Mouse (Mus musculus) hindbrain, embryonic 14.5 days (tissue): Measurements from ENCODE around the gene Mamdc4. TPM values are rescaled to one million over a fixed set of nuclear protein-coding genes. Genes with fewer than 3 reads are reported as not detected.

ENCODE experiments used
- ATAC-seq: fragments of 200-750 bp; cut with Nextera tagmentation; 2 replicates; pipeline ENCODE4 v1.8.0; 2017; ENCODE audit warnings: moderate number of reproducible peaks, mild to moderate bottlenecking, moderate TSS enrichment, moderate library complexity; ENCODE audit not compliant: low FRiP score
- DNase-seq: peaks from one replicate; pipeline ENCODE4 v3.0.0-alpha.2; 2015; ENCODE audit warnings: low spot score
- H3K27ac ChIP-seq: fragments of 300-500 bp; sonication (generic); 2 replicates; pipeline ENCODE4 v1.5.1; 2014; ENCODE audit warnings: mild to moderate bottlenecking, moderate library complexity
- H3K27me3 ChIP-seq: fragments of 300-500 bp; sonication (generic); 2 replicates; pipeline ENCODE4 v1.6.1; 2014; ENCODE audit warnings: mild to moderate bottlenecking, low read length, mixed read lengths; ENCODE audit not compliant: control insufficient read depth, insufficient read depth
- H3K36me3 ChIP-seq: fragments of 300-500 bp; sonication (generic); replicated peaks from 2 replicates; pipeline ENCODE4 v1.6.1; 2014; ENCODE audit not compliant: control insufficient read depth, insufficient read depth
- H3K4me1 ChIP-seq: fragments of 300-500 bp; sonication (generic); replicated peaks from 2 replicates; pipeline ENCODE4 v1.6.1; 2014; ENCODE audit warnings: antibody characterized with exemption, low read length, mixed read lengths; ENCODE audit not compliant: control insufficient read depth, insufficient read depth
- H3K4me2 ChIP-seq: fragments of 300-500 bp; sonication (generic); replicated peaks from 2 replicates; pipeline ENCODE4 v1.6.1; 2014; ENCODE audit warnings: mild to moderate bottlenecking, moderate library complexity
- H3K4me3 ChIP-seq: fragments of 300-500 bp; sonication (generic); replicated peaks from 2 replicates; pipeline ENCODE4 v1.5.1; 2014; ENCODE audit warnings: mild to moderate bottlenecking, low read length
- H3K9ac ChIP-seq: fragments of 300-500 bp; sonication (generic); 2 replicates; pipeline ENCODE4 v1.6.1; 2014
- H3K9me3 ChIP-seq: fragments of 300-500 bp; sonication (generic); 2 replicates; pipeline ENCODE4 v1.6.1; 2016; ENCODE audit warnings: low read length; ENCODE audit not compliant: control insufficient read depth
- whole genome bisulfite sequencing: fragments of 180-500 bp; shearing (Covaris S2); extraction: QIAGEN DNeasy Blood & Tissue Kit; methylation state at CpG from one replicate; pipeline ENCODE4 v1.1.7; 2014; 5-methylcytosine and 5-hydroxymethylcytosine counted together
- polyA plus RNA-seq: library from polyadenylated mRNA; unstranded; fragments of >200 nt; fragmentation: Nextera tagmentation; extraction: Ambion mirVana; gene quantifications from 2 replicates; pipeline ENCODE4 v1.2.1, GENCODE M21; 2014

Gene Mamdc4
- polyA plus RNA-seq = 1.3 and 1.7 TPM in 2 replicates

- Histone ChIP-seq H3K9me3 (no peaks in the 10 kb centered on the region), H3K4me3 (peak within 1 kb of the TSS; percentile 51), H3K4me2 (peak within 1 kb of the TSS; percentile 90), H3K9ac (peak within 1 kb of the TSS; percentile 56), H3K4me1 (peaks cover 28% of the 10 kb centered on the region), H3K36me3 (peaks cover 16% of the 10 kb centered on the region), H3K27ac (peak within 1 kb of the TSS; percentile 85), H3K27me3 (peaks cover 44% of the 10 kb centered on the region)
- peak; percentile 97 for DNase-seq
- WGBS = under 1% methylated on average over 42 of the region's 45 CpGs
- ATAC-seq = peak; percentile 99
Observed at GRCm38 (mm10) chr2:25574579-25575431, at the start of gene Mamdc4, which contains the start of gene Phpt1. Gene Mamdc4, minus strand, starts transcription at chr2:25574845. Gene Phpt1, minus strand, starts transcription at chr2:25575224.

DNA sequence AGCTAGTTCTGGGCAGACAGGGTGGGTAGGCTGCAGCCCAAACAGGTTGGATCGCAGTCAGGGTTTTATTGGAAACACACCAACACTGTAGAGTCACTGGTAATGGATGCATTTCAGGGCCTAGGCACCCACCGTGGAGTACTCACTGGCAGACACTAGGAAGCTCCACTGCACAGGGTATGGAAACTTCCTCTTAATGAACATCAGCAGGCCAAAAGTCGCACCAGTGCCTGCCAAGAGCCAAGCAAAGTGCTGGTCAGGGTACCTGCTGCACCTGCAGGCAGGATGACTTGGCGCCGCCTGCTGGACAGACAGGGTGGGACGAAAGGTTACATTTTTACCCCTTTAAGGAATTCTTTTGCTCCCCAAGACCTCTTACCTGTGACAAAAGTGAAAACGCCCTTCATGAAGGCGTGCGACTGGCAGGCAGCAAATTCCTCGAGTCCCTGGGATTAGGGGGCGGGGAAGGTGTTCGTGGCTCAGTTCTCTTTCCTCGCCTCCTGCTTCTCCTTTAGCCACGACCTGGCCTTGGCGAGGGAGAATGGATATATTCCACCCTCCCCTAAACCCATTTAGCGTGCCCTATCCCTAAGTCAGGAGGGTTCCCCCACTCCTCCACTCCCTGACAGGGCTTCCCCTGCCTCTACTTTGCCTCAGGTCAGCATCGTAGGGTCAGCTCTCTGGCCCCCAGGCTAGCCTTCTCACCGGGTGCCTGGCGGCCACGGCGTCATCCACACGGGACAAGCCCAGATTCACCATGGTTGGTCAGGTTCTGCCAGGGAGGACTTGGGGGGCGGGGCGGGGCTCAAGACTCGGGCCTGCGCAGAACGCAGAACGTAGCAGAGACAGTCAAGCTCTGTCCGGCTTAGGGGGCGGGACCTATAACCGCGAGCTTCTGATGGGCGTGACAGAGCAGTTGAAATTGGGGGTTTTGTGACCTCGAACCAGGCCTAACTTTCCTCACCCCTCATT, 46.9 kb upstream of the Mamdc4 start, which contains the start of gene Tmem141:
Gene Tmem141 (minus strand): TSS at position 777 of the 972 bp plus-strand sequence.
- 7% methylated on average over 34 of the region's 34 CpGs for WGBS
- DNase-seq = peak; percentile 76
- Histone ChIP-seq H3K9me3 (no peaks in the 10 kb centered on the region), H3K9ac (peak within 1 kb of the TSS; percentile 69), H3K4me2 (peak within 1 kb of the TSS; percentile 62), H3K36me3 (no peaks in the 10 kb centered on the region), H3K4me3 (peak within 1 kb of the TSS; percentile 42), H3K4me1 (peaks cover 7% of the 10 kb centered on the region; the same call in 1 of the 2 replicates), H3K27me3 (peaks cover 18% of the 10 kb centered on the region), H3K27ac (peak within 1 kb of the TSS; percentile 46; the same call in 1 of the 2 replicates)
- peak; percentile 95 for ATAC-seq

DNA sequence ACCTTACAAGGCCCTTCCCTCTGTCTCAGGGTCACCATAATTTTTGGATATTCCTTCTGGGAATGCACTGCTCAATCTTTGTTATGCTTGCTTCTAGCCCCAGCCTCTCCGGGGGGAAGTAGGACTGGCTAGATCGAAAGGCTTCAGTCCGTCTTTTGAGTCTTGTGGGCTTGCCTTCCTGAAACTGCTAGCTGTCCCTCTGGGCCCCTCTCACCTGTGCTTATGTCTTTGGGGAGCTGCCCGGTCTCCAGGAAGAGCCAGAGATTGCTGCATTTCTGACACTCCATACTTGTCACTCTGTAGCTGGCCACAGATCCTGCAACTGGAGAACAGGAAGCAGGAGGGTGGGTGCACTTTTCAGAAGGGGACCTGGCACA, 46.2 kb upstream of the Mamdc4 start:
- Histone ChIP-seq H3K27ac (no peak overlapping the region), H3K9me3 (no peaks in the 10 kb centered on the region), H3K4me3 (peak overlapping the region; percentile 42), H3K4me2 (peak overlapping the region; percentile 62), H3K9ac (0 out of 2 replicates have a peak overlapping the region, but pooled peaks have one; percentile 69), H3K4me1 (peaks cover 7% of the 10 kb centered on the region; the same call in 1 of the 2 replicates), H3K27me3 (peaks cover 24% of the 10 kb centered on the region), H3K36me3 (no peaks in the 10 kb centered on the region)
- no peak for DNase-seq
- WGBS = 85% methylated on average over 4 of the region's 4 CpGs
- no peak for ATAC-seq

GRCm38 (mm10) chr2:25620386-25620785, 45.7 kb upstream of the Mamdc4 start:
- WGBS = 84% methylated on average over 6 of the region's 6 CpGs
- ATAC-seq (no peak), DNase-seq (no peak)
- Histone ChIP-seq H3K27me3 (peaks cover 29% of the 10 kb centered on the region), H3K4me2 (no peak overlapping the region), H3K36me3 (no peaks in the 10 kb centered on the region), H3K4me1 (peaks cover 7% of the 10 kb centered on the region; the same call in 1 of the 2 replicates), H3K4me3 (no peak overlapping the region), H3K9ac (no peak overlapping the region), H3K27ac (no peak overlapping the region), H3K9me3 (no peaks in the 10 kb centered on the region)

DNA sequence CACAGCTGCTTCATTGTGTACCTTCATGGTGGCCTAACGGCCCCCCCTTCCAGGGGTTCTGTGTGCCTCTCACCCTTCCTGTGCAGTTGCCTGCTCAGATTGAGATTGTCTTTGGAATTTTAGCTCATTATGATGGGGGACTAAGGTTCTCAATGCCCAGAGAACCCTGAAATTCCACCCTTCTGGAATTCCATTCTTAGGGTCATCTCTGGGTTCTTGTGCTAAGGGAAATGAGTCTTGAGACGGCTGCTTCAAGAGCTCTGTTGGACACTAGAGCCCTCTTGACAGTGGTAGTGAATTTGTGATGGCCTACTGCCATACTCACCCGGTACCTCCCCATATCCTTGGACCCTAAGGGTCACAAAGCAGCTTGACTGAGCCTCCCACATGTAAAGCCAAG, 42.9 kb upstream of the Mamdc4 start, which contains the start of gene Ccdc183:
Gene Ccdc183 (minus strand): TSS at position 101 of the 400 bp plus-strand sequence.
- H3K36me3 ChIP-seq = no peaks in the 10 kb centered on the region
- H3K27me3 ChIP-seq = peaks cover 41% of the 10 kb centered on the region
- no peak within 1 kb of the TSS for H3K27ac ChIP-seq
- DNase-seq (no peak), ATAC-seq (no peak)
- no peak within 1 kb of the TSS for H3K4me3 ChIP-seq
- peaks cover 7% of the 10 kb centered on the region; the same call in 1 of the 2 replicates for H3K4me1 ChIP-seq
- no peak within 1 kb of the TSS for H3K4me2 ChIP-seq
- no peaks in the 10 kb centered on the region for H3K9me3 ChIP-seq
- WGBS = 74% methylated on average over 3 of the region's 3 CpGs
- no peak within 1 kb of the TSS for H3K9ac ChIP-seq

DNA sequence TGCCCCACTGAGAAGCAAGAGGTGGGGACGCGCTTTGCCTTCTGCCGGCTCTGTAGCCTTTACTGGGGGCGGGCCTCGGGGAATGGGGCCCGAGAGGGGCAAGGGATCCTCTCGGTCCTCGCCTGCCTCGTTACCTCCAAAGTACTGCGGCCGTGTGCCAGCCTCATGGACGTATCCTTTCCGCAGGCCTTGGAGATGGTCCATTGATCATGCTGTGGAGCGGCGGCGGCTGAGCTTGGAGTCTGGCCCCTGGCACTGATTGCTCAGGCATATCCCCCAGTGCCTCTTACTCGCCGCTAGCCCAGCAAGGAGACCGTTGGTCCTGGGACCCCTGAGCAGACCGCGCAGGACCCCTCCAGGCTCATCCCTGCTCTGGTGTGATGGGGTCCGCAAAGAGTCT, 41.8 kb upstream of the Mamdc4 start:
- DNase-seq = no peak
- no peaks in the 10 kb centered on the region for H3K36me3 ChIP-seq
- H3K4me2 ChIP-seq = no peak overlapping the region
- H3K4me1 ChIP-seq = peaks cover 6% of the 10 kb centered on the region; the same call in 1 of the 2 replicates
- no peak overlapping the region for H3K9ac ChIP-seq
- H3K27me3 ChIP-seq = peaks cover 41% of the 10 kb centered on the region
- 17% methylated on average over 22 of the region's 22 CpGs for WGBS
- no peak overlapping the region for H3K27ac ChIP-seq
- no peak overlapping the region for H3K4me3 ChIP-seq
- H3K9me3 ChIP-seq = no peaks in the 10 kb centered on the region
- no peak for ATAC-seq

DNA sequence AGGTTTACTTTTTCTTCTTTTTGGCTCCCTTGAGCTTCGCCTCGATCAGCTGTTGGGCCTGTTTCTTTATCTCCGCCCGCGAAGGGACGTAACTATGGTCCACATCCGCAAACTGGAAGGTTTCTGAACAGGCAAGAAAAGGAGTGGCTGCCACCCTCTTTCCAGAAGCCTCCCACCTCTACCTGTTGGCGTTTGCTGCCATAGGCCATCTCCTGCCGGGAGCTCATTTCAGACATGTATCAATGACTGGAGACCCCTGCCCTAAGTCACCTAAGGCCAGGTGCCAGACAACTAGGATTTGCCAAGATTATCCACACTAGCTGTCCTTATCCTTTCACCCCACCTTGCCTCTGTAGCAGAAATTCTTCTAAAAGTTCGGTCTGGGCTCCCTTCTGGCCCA, 34.0 kb upstream of the Mamdc4 start:
- DNase-seq (no peak), ATAC-seq (peak; percentile 10; the same call in 1 of the 2 replicates)
- Histone ChIP-seq H3K9me3 (no peaks in the 10 kb centered on the region), H3K9ac (peak overlapping the region; percentile 26; the same call in 1 of the 2 replicates), H3K4me1 (peaks cover 13% of the 10 kb centered on the region), H3K27me3 (no peaks in the 10 kb centered on the region), H3K4me3 (peak overlapping the region; percentile 83), H3K27ac (peak overlapping the region; percentile 55; the same call in 1 of the 2 replicates), H3K4me2 (peak overlapping the region; percentile 63), H3K36me3 (no peaks in the 10 kb centered on the region)
- 73% methylated on average over 10 of the region's 10 CpGs for WGBS

- Histone ChIP-seq H3K27ac (peak within 1 kb of the TSS; percentile 91), H3K4me1 (peaks cover 13% of the 10 kb centered on the region), H3K4me3 (peak within 1 kb of the TSS; percentile 83), H3K9ac (peak within 1 kb of the TSS; percentile 92), H3K4me2 (peak within 1 kb of the TSS; percentile 63), H3K27me3 (no peaks in the 10 kb centered on the region), H3K36me3 (0 out of 2 replicates have a peak, but pooled peaks cover 1% of the 10 kb centered on the region), H3K9me3 (no peaks in the 10 kb centered on the region)
- peak; percentile 93 for ATAC-seq
- peak; percentile 92 for DNase-seq
- under 1% methylated on average over 79 of the region's 80 CpGs for WGBS
Observed at GRCm38 (mm10) chr2:25607761-25608622, 33.3 kb upstream of the Mamdc4 start, which contains the start of gene Rabl6. Gene Rabl6, minus strand, starts transcription at chr2:25608521.
